Mouse (Mus musculus): ENCODE results near the gene Mettl7a2.
A peak's percentile ranks its signal among the peaks of the same experiment; 100 is the strongest.
"Not testable (repeated sequence)": the region's sequence is repeated elsewhere in the genome, so short reads cannot be mapped to it uniquely, and the experiment has no call there.

Mettl7a2 gene

DNA sequence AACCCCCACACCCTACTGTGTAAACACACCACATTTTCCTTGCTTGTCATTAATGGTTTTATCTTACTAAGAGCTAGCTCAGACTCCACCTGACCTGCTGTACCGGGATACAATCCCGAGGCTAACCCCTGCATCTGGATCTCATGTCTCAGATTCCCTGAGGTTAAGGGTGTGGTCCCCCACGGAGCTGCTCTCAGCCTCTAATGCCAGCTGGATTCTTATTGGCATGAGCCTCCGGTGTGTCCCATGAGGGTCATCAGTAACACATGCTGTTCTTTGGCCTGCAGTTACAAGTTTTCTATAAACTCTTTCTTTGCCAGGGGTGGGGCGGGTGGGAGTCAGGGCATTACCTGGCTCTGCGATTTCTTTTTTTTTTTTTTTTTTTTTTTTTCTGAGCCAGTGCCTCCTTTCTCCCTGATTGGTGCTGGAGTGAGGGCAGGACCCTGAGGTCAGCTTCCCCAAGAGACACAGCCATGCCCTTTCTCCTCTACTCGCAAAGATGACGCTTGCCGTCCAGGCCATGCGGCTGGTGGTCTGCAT lies at the start of gene Mettl7a2, which contains the start of gene Methig1:
TSS of gene Mettl7a2 (plus strand) at position 490 of the 540 bp plus-strand sequence.
TSS of gene Methig1 (plus strand) at position 439 of the 540 bp plus-strand sequence.
- no peak for DNase-seq

- DNase-seq: no peak
Measured at GRCm38 (mm10) chr15:100303428-100304018, 49.5 kb upstream of the Mettl7a2 start.

DNA sequence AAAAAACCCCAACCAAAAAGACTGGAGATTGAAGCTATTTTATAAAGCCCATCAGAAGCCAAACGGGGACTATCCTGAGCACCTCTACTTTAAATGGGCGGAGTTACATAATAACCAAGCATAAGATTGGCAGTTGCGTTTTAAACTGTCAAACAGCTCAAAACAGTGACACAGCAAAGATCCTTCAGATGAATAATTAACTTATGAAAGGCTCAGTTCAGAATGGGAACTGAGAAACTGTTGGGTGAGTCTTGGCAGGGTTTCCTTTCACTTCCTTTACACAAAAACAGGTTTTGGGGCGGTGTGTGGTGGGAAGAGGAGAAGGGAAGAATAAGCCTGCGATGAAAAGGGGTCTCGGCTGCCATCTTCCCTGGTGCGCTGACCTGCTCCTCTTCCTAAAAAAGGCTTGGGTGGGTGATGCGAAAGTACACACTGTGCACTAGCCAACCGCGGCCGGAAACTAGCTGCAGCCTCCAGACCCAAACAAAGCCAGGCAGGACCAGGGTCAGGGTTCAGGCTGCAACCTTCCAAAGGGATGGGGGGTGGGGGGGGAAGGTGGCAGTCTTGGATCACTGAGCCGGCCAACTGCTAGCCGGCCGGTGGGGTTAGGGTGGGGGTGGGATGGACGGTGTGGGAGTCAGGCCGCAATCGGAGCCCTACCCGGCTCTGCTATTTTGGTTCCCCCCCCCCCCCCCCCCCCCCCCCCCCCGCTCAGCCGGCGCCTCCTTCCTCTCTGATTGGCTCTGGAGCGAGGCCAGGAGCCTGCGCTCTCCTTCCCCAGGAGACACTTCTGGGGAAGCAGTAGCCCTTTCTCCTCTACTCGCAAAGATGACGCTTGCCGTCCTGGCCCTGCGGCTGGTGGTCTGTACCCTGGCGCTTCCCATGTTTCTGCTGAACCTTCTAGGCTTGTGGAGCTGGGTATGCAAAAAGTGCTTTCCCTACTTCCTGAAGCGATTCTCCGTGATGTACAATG lies 48.7 kb upstream of the Mettl7a2 start, which contains the start of gene Mettl7a1:
TSS of gene Mettl7a1 (plus strand) at position 122 of the 973 bp plus-strand sequence.
- DNase-seq: peak; percentile 83

- DNase-seq: no peak
Measured at GRCm38 (mm10) chr15:100306201-100306600, 46.8 kb upstream of the Mettl7a2 start.

- peak; percentile 21 for DNase-seq
Measured at GRCm38 (mm10) chr15:100307438-100308096, 45.4 kb upstream of the Mettl7a2 start.

DNA sequence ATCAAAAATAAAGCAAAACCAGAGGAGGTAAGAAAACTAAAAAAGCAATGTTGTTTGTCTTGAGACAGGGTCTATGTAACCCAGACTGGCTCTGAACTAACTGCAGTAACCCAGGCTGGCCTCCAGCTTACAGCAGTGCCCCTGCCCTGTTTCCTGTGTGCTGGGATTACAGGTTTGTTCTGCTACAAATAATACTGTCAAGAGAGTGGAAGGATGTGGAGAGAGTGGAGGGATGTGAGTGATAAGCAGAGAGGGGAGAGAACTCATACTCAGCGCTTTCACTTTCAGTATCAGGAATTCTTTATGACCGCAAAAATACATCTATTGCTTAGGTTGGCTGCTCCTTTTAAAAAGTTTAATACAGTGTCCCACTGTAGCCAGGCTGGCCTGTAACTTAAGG lies 40.7 kb upstream of the Mettl7a2 start:
- no peak for DNase-seq

- no peak for DNase-seq
Measured at GRCm38 (mm10) chr15:100314448-100315145, 38.4 kb upstream of the Mettl7a2 start.

DNA sequence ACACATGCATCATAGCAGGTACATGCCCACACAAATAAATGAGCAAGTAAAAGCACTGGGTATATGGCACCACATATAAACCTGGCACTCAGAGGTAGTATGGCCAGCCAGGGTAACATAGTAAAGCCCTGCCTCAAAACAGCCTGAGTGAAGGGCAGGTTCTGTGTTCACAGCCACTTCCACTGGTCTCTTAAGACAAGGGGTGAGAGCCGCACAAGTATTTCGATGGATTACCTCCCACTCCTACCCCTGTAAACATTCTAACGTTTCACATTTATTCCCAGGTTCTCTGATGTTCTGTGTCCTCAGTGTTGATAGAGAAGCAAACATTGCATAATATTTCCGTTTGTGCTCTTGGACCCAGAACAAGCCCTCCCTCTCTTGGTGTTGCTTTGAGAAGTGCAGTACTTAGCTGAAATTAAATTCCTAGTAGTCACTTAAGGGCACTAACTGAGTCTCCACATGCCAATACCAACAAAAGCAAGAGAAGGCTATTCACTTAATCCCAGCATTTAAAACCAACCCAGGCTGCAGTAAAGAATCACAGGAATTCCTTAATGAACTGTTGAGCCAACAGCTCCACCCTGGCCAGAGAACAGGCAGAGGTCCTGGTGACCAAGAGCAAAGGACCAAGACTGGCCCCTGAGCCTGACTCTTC lies 34.9 kb upstream of the Mettl7a2 start:
- DNase-seq: not testable (repeated sequence)

DNA sequence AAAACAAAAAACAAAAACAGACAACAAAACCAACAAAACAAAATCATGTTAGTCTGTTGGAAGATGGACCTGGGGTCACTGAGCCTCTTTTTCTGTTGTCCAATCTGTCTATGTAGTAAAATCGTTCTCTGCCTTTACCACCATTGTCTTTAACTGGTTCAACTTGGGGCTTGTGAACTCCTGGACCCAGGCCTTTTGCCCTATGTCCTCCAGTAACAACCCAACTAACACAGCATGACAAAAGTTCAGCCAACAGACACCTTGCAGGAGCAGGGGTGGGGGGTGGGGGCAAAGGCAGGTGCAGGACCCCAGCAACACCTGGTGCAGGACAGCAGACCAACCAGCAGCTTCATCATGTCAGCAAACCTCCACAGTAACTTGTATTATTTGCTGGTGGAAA lies 33.1 kb upstream of the Mettl7a2 start:
- no peak for DNase-seq

GRCm38 (mm10) chr15:100320295-100320905 lies 32.6 kb upstream of the Mettl7a2 start:
- DNase-seq: no peak

DNA sequence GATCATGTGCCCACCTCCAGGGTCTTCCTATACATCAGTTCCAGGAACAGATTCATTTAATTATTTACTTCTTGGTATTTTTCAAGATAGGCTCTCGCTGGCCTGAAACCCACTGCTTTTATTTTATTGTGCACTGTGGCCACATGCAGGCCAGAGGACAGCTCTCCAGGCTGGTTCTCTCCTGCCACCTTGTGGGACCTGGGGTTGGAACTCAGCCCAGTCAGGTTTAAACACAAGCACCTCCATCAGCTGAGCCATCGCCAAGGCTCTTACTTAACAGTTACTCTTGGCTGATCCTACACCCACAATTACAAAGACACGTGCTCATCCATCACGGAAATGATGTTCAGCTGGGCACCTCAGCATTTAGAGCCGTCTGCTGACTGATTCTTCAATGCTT lies 31.9 kb upstream of the Mettl7a2 start:
- DNase-seq: peak; percentile 55

GRCm38 (mm10) chr15:100324021-100324591 lies 28.9 kb upstream of the Mettl7a2 start:
- DNase-seq: no peak

DNA sequence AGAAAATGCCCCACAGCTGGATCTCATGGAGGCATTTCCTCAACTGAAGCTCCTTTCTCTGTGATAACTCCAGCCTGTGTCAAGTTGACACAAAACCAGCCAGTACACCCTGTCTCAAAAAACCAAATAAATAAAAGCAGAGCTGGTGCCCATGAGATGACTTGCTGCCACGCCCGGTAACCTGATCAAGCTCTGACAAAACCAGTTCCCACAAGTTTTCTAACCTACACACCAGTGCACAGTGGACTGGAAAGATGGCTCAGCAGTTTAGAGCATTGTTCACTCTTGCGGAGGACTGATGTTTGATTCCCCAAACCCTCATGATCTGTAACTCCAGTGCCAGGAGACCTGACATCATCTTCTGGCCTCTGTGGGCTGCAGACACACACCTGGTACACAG lies 27.8 kb upstream of the Mettl7a2 start:
- DNase-seq: no peak

- DNase-seq: not testable (repeated sequence)
Measured at GRCm38 (mm10) chr15:100328089-100328488, 24.9 kb upstream of the Mettl7a2 start.

- DNase-seq: not testable (repeated sequence)
Measured at GRCm38 (mm10) chr15:100329336-100329735, 23.7 kb upstream of the Mettl7a2 start.

DNA sequence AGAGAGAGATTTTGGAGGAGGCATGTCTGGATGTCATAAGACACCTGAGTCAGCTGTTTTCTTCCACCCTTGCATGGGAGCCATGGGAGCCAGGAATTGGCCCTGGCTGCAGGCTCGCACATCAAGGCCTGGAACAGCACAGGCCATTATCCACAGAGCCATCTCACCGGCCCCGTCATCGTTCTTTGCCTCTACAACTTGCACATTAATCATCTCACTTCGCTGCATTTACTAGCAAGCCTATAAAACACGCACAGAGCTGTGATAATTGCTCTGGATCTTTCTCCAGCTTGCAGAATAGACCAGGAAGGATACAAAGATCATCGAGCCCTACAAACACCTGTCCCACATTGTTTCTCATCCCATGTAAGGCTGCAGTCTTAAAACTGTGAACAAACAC lies 22.3 kb upstream of the Mettl7a2 start:
- DNase-seq: no peak

DNA sequence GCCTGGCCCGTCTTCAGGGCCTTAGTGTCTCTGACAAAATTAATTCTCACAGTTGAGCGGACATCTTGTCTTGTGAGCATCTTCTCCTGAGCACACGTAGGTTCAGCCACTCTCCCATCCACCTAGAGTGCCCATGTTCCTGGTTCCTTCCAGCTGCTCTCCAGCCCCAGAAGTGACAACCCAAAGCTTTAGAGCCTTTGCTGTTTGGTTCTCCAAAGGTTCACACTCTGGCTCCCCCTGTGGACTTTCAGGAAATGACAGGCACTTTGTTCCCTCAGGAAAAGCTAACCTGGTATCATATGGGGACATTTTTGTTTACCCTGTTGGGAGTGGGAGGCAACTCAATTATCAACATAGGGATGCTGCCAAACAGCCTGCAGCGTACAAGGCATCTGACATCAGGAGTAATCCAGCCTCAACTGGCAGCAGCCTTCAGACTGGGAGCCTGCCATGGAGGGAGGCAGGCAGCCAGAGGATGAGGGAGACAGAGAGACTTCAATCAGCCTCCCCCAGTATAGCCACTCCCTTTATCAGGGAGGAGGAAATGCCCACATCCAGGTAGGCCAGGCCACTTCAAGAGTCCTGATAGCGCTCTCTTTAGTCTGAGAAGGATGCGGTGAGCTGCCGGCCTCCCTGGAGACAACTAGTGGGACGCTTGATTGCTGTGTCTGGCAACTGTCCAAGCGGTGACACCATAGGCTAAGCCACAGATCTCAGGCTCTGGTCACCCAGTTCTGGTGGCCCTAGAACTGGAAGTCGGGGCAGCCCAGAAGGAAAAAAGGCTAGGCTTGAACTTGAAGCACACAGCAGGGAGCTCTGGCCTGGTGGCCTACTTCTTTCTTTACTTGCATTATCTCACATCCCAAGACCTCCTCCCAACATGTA lies 20.7 kb upstream of the Mettl7a2 start:
- DNase-seq: not testable (repeated sequence)

DNA sequence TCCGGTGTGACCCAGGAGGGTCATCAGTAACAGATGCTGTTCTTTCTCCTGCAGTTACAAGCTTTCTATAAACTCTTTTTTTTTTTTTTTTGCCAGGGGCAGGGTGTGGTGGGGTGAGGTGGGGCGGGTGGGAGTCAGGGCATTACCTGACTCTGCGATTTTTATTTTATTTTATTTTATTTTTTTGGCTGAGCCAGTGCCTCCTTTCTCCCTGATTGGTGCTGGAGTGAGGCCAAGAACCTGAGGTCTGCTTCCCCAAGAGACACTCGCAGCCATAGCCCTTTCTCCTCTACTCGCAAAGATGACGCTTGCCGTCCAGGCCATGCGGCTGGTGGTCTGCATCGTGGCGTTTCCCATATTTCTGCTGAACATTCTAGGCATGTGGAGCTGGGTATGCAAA lies 18.4 kb upstream of the Mettl7a2 start, which contains the start of gene Mettl7a3:
TSS of gene Mettl7a3 (plus strand) at position 301 of the 400 bp plus-strand sequence.
- no peak for DNase-seq

DNA sequence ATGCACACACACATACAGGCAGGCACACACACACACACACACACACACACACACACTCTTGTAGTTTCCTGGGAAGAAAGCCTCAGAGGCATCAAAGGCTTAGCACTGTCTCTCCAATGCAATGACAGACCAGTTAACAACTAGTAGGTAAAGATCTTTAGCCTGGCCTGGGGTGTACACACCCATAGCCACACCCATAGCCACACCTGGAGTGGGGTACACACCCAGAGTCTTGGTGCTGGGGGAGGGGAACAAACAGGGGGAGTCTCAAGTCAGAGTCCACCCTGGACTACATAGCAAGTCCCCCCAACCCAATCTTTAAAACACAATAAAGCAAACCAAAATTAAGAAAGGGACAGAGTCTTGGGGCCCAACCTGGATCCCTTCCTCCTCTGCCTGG lies 15.7 kb upstream of the Mettl7a2 start:
- DNase-seq: not testable (repeated sequence)

GRCm38 (mm10) chr15:100337847-100338246 lies 15.2 kb upstream of the Mettl7a2 start:
- DNase-seq: peak; percentile 43

Measured in cerebellum, adult 11 months (tissue).